Mouse (Mus musculus): ENCODE results near the gene Trim25.

GRCm38 (mm10) chr11:89001569-89001968, 2.4 kb downstream of the Trim25 start:
- TF ChIP-seq POLR2A (IDR thresholded peaks at IDR 0.05; ENCODE audit: borderline replicate concordance, insufficient read depth, low read length) (no peak), CTCF (IDR thresholded peaks at IDR 0.05; ENCODE audit: borderline replicate concordance, insufficient read depth, low read depth, low read length) (no peak)
